Mouse (Mus musculus) neural tube, embryonic 12.5 days (tissue): Measurements from ENCODE around the gene Sh2d6. TPM values are rescaled to one million over a fixed set of nuclear protein-coding genes. Genes with fewer than 3 reads are reported as not detected.
A peak's percentile ranks its signal among the peaks of the same experiment; 100 is the strongest.

Experiments used
- ATAC-seq: fragments of 200-750 bp; cut with Nextera tagmentation; 2 replicates; pipeline ENCODE4 v1.8.0; 2017; ENCODE audit warnings: low read depth, mild to moderate bottlenecking, moderate TSS enrichment, moderate library complexity; ENCODE audit not compliant: low FRiP score
- H3K27ac ChIP-seq: fragments of 300-500 bp; sonication (generic); 2 replicates; pipeline ENCODE4 v1.5.1; 2016
- H3K27me3 ChIP-seq: fragments of 300-500 bp; sonication (generic); replicated peaks from 2 replicates; pipeline ENCODE4 v1.6.1; 2016; ENCODE audit warnings: mild to moderate bottlenecking
- H3K36me3 ChIP-seq: fragments of 300-500 bp; sonication (generic); 2 replicates; pipeline ENCODE4 v1.6.1; 2016; ENCODE audit warnings: mild to moderate bottlenecking
- H3K4me1 ChIP-seq: fragments of 300-500 bp; sonication (generic); 2 replicates; pipeline ENCODE4 v1.6.1; 2016
- H3K4me2 ChIP-seq: fragments of 300-500 bp; sonication (generic); replicated peaks from 2 replicates; pipeline ENCODE4 v1.6.1; 2016; ENCODE audit warnings: mild to moderate bottlenecking
- H3K4me3 ChIP-seq: fragments of 300-500 bp; sonication (generic); 2 replicates; pipeline ENCODE4 v1.5.1; 2016
- H3K9ac ChIP-seq: fragments of 300-500 bp; sonication (generic); 2 replicates; pipeline ENCODE4 v1.6.1; 2016; ENCODE audit warnings: mild to moderate bottlenecking
- H3K9me3 ChIP-seq: fragments of 300-500 bp; sonication (generic); 2 replicates; pipeline ENCODE4 v1.6.1; 2016; ENCODE audit warnings: mild to moderate bottlenecking
- WGBS: fragments of 180-500 bp; shearing (Covaris S2); methylation state at CpG from one replicate; pipeline ENCODE4 v1.1.7; 2016; 5-methylcytosine and 5-hydroxymethylcytosine counted together
- polyA plus RNA-seq: library from polyadenylated mRNA; unstranded; fragments of >200 nt; fragmentation: Nextera tagmentation; extraction: Ambion mirVana; gene quantifications from 2 replicates; pipeline ENCODE4 v1.2.1, GENCODE M21; 2016

Sh2d6 gene
- polyA plus RNA-seq = 0.34 and 0.96 TPM in 2 replicates

- Histone ChIP-seq H3K4me3 (no peak within 1 kb of the TSS), H3K36me3 (no peaks in the 10 kb centered on the region), H3K27me3 (no peaks in the 10 kb centered on the region), H3K9ac (no peak within 1 kb of the TSS), H3K4me2 (no peak within 1 kb of the TSS), H3K9me3 (no peaks in the 10 kb centered on the region), H3K4me1 (peaks cover 29% of the 10 kb centered on the region), H3K27ac (peak within 1 kb of the TSS; percentile 79)
- no peak for ATAC-seq
- 90% methylated on average over 5 of the region's 5 CpGs for WGBS
Observed at GRCm38 (mm10) chr6:72521607-72522006, at the start of gene Sh2d6. Gene Sh2d6 (minus strand): TSS chr6:72521707.

GRCm38 (mm10) chr6:72570644-72571397 is 49.3 kb upstream of the Sh2d6 start:
- Histone ChIP-seq H3K36me3 (peaks cover 18% of the 10 kb centered on the region; the same call in 1 of the 2 replicates), H3K4me2 (no peak overlapping the region), H3K9ac (no peak overlapping the region), H3K27ac (no peak overlapping the region), H3K4me1 (no peaks in the 10 kb centered on the region), H3K4me3 (no peak overlapping the region), H3K9me3 (no peaks in the 10 kb centered on the region), H3K27me3 (no peaks in the 10 kb centered on the region)
- 89% methylated on average over 10 of the region's 10 CpGs for WGBS
- no peak for ATAC-seq

GRCm38 (mm10) chr6:72568736-72569135 is 47.2 kb upstream of the Sh2d6 start:
- Histone ChIP-seq H3K27ac (no peak overlapping the region), H3K27me3 (no peaks in the 10 kb centered on the region), H3K36me3 (peaks cover 11% of the 10 kb centered on the region; the same call in 1 of the 2 replicates), H3K4me2 (no peak overlapping the region), H3K9me3 (no peaks in the 10 kb centered on the region), H3K4me1 (0 out of 2 replicates have a peak, but pooled peaks cover 3% of the 10 kb centered on the region), H3K4me3 (no peak overlapping the region), H3K9ac (no peak overlapping the region)
- WGBS = 88% methylated on average over 10 of the region's 10 CpGs
- no peak for ATAC-seq

GRCm38 (mm10) chr6:72567508-72567907 is 46.0 kb upstream of the Sh2d6 start:
- no peak for ATAC-seq
- Histone ChIP-seq H3K4me1 (0 out of 2 replicates have a peak, but pooled peaks cover 7% of the 10 kb centered on the region), H3K4me3 (no peak overlapping the region), H3K4me2 (no peak overlapping the region), H3K27ac (no peak overlapping the region), H3K36me3 (peaks cover 11% of the 10 kb centered on the region; the same call in 1 of the 2 replicates), H3K9me3 (no peaks in the 10 kb centered on the region), H3K27me3 (no peaks in the 10 kb centered on the region), H3K9ac (no peak overlapping the region)
- WGBS = 86% methylated on average over 5 of the region's 5 CpGs

- Histone ChIP-seq H3K9me3 (no peaks in the 10 kb centered on the region), H3K27me3 (no peaks in the 10 kb centered on the region), H3K4me2 (0 out of 2 replicates have a peak overlapping the region, but pooled peaks have one; percentile 6), H3K9ac (no peak overlapping the region), H3K4me3 (no peak overlapping the region), H3K4me1 (0 out of 2 replicates have a peak, but pooled peaks cover 8% of the 10 kb centered on the region), H3K27ac (no peak overlapping the region), H3K36me3 (peaks cover 11% of the 10 kb centered on the region; the same call in 1 of the 2 replicates)
- ATAC-seq = peak; percentile 62
- WGBS = 1% methylated on average over 4 of the region's 4 CpGs
Observed at GRCm38 (mm10) chr6:72566044-72566443, 44.5 kb upstream of the Sh2d6 start.

- Histone ChIP-seq H3K4me1 (0 out of 2 replicates have a peak, but pooled peaks cover 8% of the 10 kb centered on the region), H3K27me3 (no peaks in the 10 kb centered on the region), H3K9ac (no peak overlapping the region), H3K4me3 (no peak overlapping the region), H3K4me2 (0 out of 2 replicates have a peak overlapping the region, but pooled peaks have one; percentile 6), H3K9me3 (no peaks in the 10 kb centered on the region), H3K36me3 (peaks cover 11% of the 10 kb centered on the region; the same call in 1 of the 2 replicates), H3K27ac (no peak overlapping the region)
- WGBS = 79% methylated on average over 7 of the region's 7 CpGs
- no peak for ATAC-seq
Observed at GRCm38 (mm10) chr6:72565506-72565905, 44.0 kb upstream of the Sh2d6 start.

GRCm38 (mm10) chr6:72562894-72563293 is 41.4 kb upstream of the Sh2d6 start:
- H3K4me3 ChIP-seq = no peak overlapping the region
- H3K4me2 ChIP-seq = no peak overlapping the region
- 0 out of 2 replicates have a peak, but pooled peaks cover 8% of the 10 kb centered on the region for H3K4me1 ChIP-seq
- WGBS = 67% methylated on average over 5 of the region's 5 CpGs
- no peak for ATAC-seq
- H3K36me3 ChIP-seq = 0 out of 2 replicates have a peak, but pooled peaks cover 1% of the 10 kb centered on the region
- no peaks in the 10 kb centered on the region for H3K27me3 ChIP-seq
- H3K9me3 ChIP-seq = no peaks in the 10 kb centered on the region
- no peak overlapping the region for H3K9ac ChIP-seq
- H3K27ac ChIP-seq = no peak overlapping the region

GRCm38 (mm10) chr6:72562486-72562885 is 41.0 kb upstream of the Sh2d6 start:
- Histone ChIP-seq H3K9me3 (no peaks in the 10 kb centered on the region), H3K27me3 (no peaks in the 10 kb centered on the region), H3K36me3 (no peaks in the 10 kb centered on the region), H3K27ac (no peak overlapping the region), H3K9ac (no peak overlapping the region), H3K4me2 (no peak overlapping the region), H3K4me3 (no peak overlapping the region), H3K4me1 (0 out of 2 replicates have a peak, but pooled peaks cover 8% of the 10 kb centered on the region)
- WGBS = 47% methylated on average over 6 of the region's 6 CpGs
- no peak for ATAC-seq

GRCm38 (mm10) chr6:72560801-72561200 is 39.3 kb upstream of the Sh2d6 start:
- Histone ChIP-seq H3K27me3 (no peaks in the 10 kb centered on the region), H3K4me2 (no peak overlapping the region), H3K9ac (no peak overlapping the region), H3K4me3 (no peak overlapping the region), H3K4me1 (0 out of 2 replicates have a peak, but pooled peaks cover 8% of the 10 kb centered on the region), H3K9me3 (no peaks in the 10 kb centered on the region), H3K36me3 (no peaks in the 10 kb centered on the region), H3K27ac (no peak overlapping the region)
- 79% methylated on average over 8 of the region's 8 CpGs for WGBS
- ATAC-seq = no peak

GRCm38 (mm10) chr6:72553079-72553412 is 31.5 kb upstream of the Sh2d6 start:
- Histone ChIP-seq H3K4me3 (peak overlapping the region; percentile 36), H3K27me3 (no peaks in the 10 kb centered on the region), H3K4me2 (peak overlapping the region; percentile 73), H3K27ac (0 out of 2 replicates have a peak overlapping the region, but pooled peaks have one; percentile 47), H3K36me3 (no peaks in the 10 kb centered on the region), H3K4me1 (peaks cover 15% of the 10 kb centered on the region), H3K9me3 (no peaks in the 10 kb centered on the region), H3K9ac (peak overlapping the region; percentile 49)
- 18% methylated on average over 8 of the region's 8 CpGs for WGBS
- ATAC-seq = peak; percentile 68

- ATAC-seq = peak; percentile 85
- Histone ChIP-seq H3K27ac (peak overlapping the region; percentile 47; the same call in 1 of the 2 replicates), H3K4me2 (peak overlapping the region; percentile 73), H3K36me3 (no peaks in the 10 kb centered on the region), H3K9ac (peak overlapping the region; percentile 49), H3K27me3 (no peaks in the 10 kb centered on the region), H3K4me1 (peaks cover 15% of the 10 kb centered on the region), H3K9me3 (no peaks in the 10 kb centered on the region), H3K4me3 (peak overlapping the region; percentile 36)
- WGBS = 21% methylated on average over 27 of the region's 27 CpGs
Observed at GRCm38 (mm10) chr6:72552171-72553078, 30.9 kb upstream of the Sh2d6 start.
